Mouse (Mus musculus) heart, embryonic 11.5 days (tissue): ENCODE results near the gene Gmpr. TPM values are rescaled to one million over a fixed set of nuclear protein-coding genes. Genes with fewer than 3 reads are reported as not detected.

Source experiments
- ATAC-seq: fragments of 200-750 bp; cut with Nextera tagmentation; replicated peaks from 2 replicates; pipeline ENCODE4 v1.8.0; 2017; ENCODE audit warnings: moderate library complexity; ENCODE audit not compliant: insufficient number of reproducible peaks, low FRiP score, low TSS enrichment
- H3K27ac ChIP-seq: fragments of 300-500 bp; sonication (generic); 2 replicates; pipeline ENCODE4 v1.5.1; 2014; ENCODE audit warnings: mild to moderate bottlenecking, low read depth, low read length
- H3K27me3 ChIP-seq: fragments of 300-500 bp; sonication (generic); 2 replicates; pipeline ENCODE4 v1.6.1; 2014; ENCODE audit warnings: mild to moderate bottlenecking, low read length, mixed read lengths; ENCODE audit not compliant: control insufficient read depth, insufficient read depth
- H3K36me3 ChIP-seq: fragments of 300-500 bp; sonication (generic); 2 replicates; pipeline ENCODE4 v1.6.1; 2014; ENCODE audit warnings: mild to moderate bottlenecking, low read length, moderate library complexity, mixed read lengths; ENCODE audit not compliant: control insufficient read depth, insufficient read depth
- H3K4me1 ChIP-seq: fragments of 300-500 bp; sonication (generic); 2 replicates; pipeline ENCODE4 v1.6.1; 2014; ENCODE audit warnings: low read length; ENCODE audit not compliant: control insufficient read depth, insufficient read depth
- H3K4me2 ChIP-seq: fragments of 300-500 bp; sonication (generic); 2 replicates; pipeline ENCODE4 v1.6.1; 2014; ENCODE audit warnings: mild to moderate bottlenecking, moderate library complexity
- H3K4me3 ChIP-seq: fragments of 300-500 bp; sonication (generic); 2 replicates; pipeline ENCODE4 v1.5.1; 2014; ENCODE audit warnings: low read depth, low read length
- H3K9ac ChIP-seq: fragments of 300-500 bp; sonication (generic); 2 replicates; pipeline ENCODE4 v1.6.1; 2014; ENCODE audit warnings: mild to moderate bottlenecking, low read depth, low read length, moderate library complexity
- H3K9me3 ChIP-seq: fragments of 300-500 bp; sonication (generic); replicated peaks from 2 replicates; pipeline ENCODE4 v1.6.1; 2016; ENCODE audit warnings: low read length; ENCODE audit not compliant: control insufficient read depth
- WGBS: fragments of 180-500 bp; shearing (Covaris S2); extraction: QIAGEN DNeasy Blood & Tissue Kit; methylation state at CpG from one replicate; pipeline ENCODE4 v1.1.7; 2014; ENCODE audit not compliant: insufficient replicate concordance; 5-methylcytosine and 5-hydroxymethylcytosine counted together
- polyA plus RNA-seq: library from polyadenylated mRNA; unstranded; fragments of >200 nt; fragmentation: Nextera tagmentation; extraction: Ambion mirVana; gene quantifications from 2 replicates; pipeline ENCODE4 v1.2.1, GENCODE M21; 2014

Gmpr gene
- polyA plus RNA-seq, 1 experiment from 2014 or later: 176 TPM

DNA sequence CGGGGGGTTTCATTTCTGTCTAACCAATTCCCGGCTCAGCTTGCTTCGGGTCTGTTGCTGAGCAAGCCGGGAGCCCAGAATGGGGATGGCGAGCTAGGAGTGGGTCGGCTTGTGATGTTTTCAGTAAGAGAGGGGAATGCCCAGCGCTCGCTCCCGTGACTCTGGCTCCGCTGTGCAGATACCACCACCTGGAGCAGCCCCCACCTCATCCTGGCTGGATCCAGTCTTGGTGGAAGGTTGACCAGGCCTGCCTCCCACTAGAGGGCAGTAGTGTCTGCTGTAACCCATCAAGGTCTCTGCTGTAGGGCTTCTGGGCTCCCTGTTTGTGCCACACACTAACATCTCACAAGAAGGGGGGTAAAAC lies 31.9 kb downstream of the Gmpr start:
- peak overlapping the region; percentile 86 for H3K27ac ChIP-seq
- H3K4me3 ChIP-seq: peak overlapping the region; percentile 36
- no peaks in the 10 kb centered on the region for H3K27me3 ChIP-seq
- no peaks in the 10 kb centered on the region; the same call in 1 of the 2 replicates for H3K9me3 ChIP-seq
- H3K36me3 ChIP-seq: peaks cover 12% of the 10 kb centered on the region
- WGBS: 12% methylated on average over 10 of the region's 10 CpGs
- H3K4me2 ChIP-seq: peak overlapping the region; percentile 75
- H3K4me1 ChIP-seq: peaks cover 36% of the 10 kb centered on the region
- ATAC-seq: no peak
- H3K9ac ChIP-seq: peak overlapping the region; percentile 57; the same call in 1 of the 2 replicates

DNA sequence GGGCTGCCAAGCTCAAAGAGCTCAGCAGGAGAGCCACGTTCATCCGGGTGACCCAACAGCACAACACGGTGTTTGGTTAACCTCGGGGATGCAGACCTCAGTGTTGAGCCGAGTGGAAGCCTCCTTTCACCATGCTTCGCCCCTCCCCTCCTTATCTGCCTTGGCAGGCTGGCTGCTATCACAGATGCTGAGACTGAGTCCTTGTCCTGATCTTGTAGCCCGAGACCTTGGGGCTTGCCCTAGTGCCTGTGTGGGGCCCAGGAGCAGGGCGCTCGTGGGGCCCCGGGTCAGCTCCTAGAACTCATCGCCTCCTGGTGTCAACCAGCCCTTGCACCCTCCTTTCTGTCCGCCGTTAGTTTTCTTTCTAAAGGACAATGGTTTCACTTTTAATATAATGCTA lies 38.7 kb downstream of the Gmpr start:
- Histone ChIP-seq H3K4me3 (no peak overlapping the region), H3K9ac (peak overlapping the region; percentile 54; the same call in 1 of the 2 replicates), H3K27ac (peak overlapping the region; percentile 73), H3K36me3 (peaks cover 6% of the 10 kb centered on the region), H3K4me2 (peak overlapping the region; percentile 32), H3K4me1 (peaks cover 25% of the 10 kb centered on the region), H3K27me3 (no peaks in the 10 kb centered on the region), H3K9me3 (no peaks in the 10 kb centered on the region)
- 34% methylated on average over 13 of the region's 13 CpGs for WGBS
- peak; percentile 79 for ATAC-seq

- 68% methylated on average over 4 of the region's 4 CpGs for WGBS
- Histone ChIP-seq H3K9me3 (no peaks in the 10 kb centered on the region), H3K36me3 (peaks cover 6% of the 10 kb centered on the region), H3K9ac (no peak overlapping the region), H3K4me1 (peaks cover 25% of the 10 kb centered on the region), H3K27me3 (no peaks in the 10 kb centered on the region), H3K4me3 (no peak overlapping the region), H3K27ac (peak overlapping the region; percentile 73), H3K4me2 (peak overlapping the region; percentile 32; the same call in 1 of the 2 replicates)
- no peak for ATAC-seq
Observed at GRCm38 (mm10) chr13:45546946-45547345, 39.7 kb downstream of the Gmpr start.

- 69% methylated on average over 5 of the region's 5 CpGs for WGBS
- no peaks in the 10 kb centered on the region for H3K27me3 ChIP-seq
- H3K9me3 ChIP-seq: no peaks in the 10 kb centered on the region
- peaks cover 25% of the 10 kb centered on the region for H3K4me1 ChIP-seq
- no peak overlapping the region for H3K4me3 ChIP-seq
- H3K27ac ChIP-seq: no peak overlapping the region
- no peak overlapping the region for H3K9ac ChIP-seq
- H3K4me2 ChIP-seq: no peak overlapping the region
- peaks cover 6% of the 10 kb centered on the region for H3K36me3 ChIP-seq
- no peak for ATAC-seq
Observed at GRCm38 (mm10) chr13:45547549-45547948, 40.3 kb downstream of the Gmpr start.

DNA sequence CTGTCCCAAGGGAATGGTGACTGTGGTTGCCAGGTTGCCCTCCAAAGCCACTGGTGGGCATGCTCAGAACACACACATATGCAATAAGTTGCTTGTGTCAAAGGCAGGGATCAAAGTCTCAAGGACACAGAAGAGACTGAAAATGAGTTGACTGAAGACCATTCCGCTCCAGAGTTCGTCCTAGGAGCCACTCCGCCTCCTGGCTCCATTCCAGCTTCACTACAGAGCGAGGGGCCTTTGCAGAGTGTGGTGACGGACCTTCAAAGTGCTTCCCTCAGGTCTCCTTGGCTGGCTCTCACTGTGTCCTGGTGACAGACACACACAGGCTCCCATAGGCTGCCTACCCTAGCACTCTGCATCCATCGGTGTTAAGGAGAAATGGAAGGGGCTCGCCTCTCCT lies 46.4 kb downstream of the Gmpr start:
- no peaks in the 10 kb centered on the region for H3K27me3 ChIP-seq
- no peak overlapping the region for H3K4me3 ChIP-seq
- H3K4me1 ChIP-seq: peaks cover 15% of the 10 kb centered on the region
- no peak; the same call in 1 of the 2 replicates for ATAC-seq
- no peaks in the 10 kb centered on the region for H3K36me3 ChIP-seq
- no peak overlapping the region for H3K9ac ChIP-seq
- no peaks in the 10 kb centered on the region for H3K9me3 ChIP-seq
- peak overlapping the region; percentile 32 for H3K27ac ChIP-seq
- H3K4me2 ChIP-seq: no peak overlapping the region
- 50% methylated on average over 7 of the region's 7 CpGs for WGBS

GRCm38 (mm10) chr13:45558367-45558766 lies 51.1 kb downstream of the Gmpr start:
- Histone ChIP-seq H3K9me3 (no peaks in the 10 kb centered on the region), H3K36me3 (no peaks in the 10 kb centered on the region), H3K4me3 (no peak overlapping the region), H3K4me2 (no peak overlapping the region), H3K27me3 (no peaks in the 10 kb centered on the region), H3K27ac (no peak overlapping the region), H3K9ac (no peak overlapping the region), H3K4me1 (peaks cover 43% of the 10 kb centered on the region)
- WGBS: 40% methylated on average over 4 of the region's 4 CpGs
- no peak for ATAC-seq

DNA sequence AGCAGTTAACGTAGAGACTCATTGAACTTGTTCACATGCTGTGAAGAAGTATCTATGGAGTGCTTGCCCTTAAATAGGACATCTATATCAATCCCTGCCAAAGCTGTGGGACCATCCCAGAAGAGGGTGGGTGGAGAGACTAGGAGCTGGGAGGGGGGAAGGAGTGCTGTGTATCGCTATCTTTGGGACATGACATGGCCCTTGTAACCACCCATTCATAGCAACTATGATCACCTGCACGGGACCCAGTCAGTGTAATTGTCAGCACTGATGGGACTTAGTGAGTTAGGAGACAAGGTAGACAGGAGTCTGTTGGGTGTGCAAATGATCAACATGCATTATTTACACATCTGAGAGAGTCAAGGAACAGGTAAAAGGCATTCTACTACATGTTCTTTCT lies 52.0 kb downstream of the Gmpr start:
- H3K27me3 ChIP-seq: no peaks in the 10 kb centered on the region
- no peaks in the 10 kb centered on the region for H3K9me3 ChIP-seq
- ATAC-seq: no peak
- 75% methylated on average over 3 of the region's 3 CpGs for WGBS
- H3K4me3 ChIP-seq: no peak overlapping the region
- H3K27ac ChIP-seq: no peak overlapping the region
- no peak overlapping the region for H3K4me2 ChIP-seq
- H3K4me1 ChIP-seq: peaks cover 35% of the 10 kb centered on the region
- no peak overlapping the region for H3K9ac ChIP-seq
- no peaks in the 10 kb centered on the region for H3K36me3 ChIP-seq

GRCm38 (mm10) chr13:45560543-45560942 lies 53.3 kb downstream of the Gmpr start:
- Histone ChIP-seq H3K27me3 (no peaks in the 10 kb centered on the region), H3K9me3 (no peaks in the 10 kb centered on the region), H3K9ac (no peak overlapping the region), H3K4me1 (peaks cover 35% of the 10 kb centered on the region), H3K4me2 (no peak overlapping the region), H3K4me3 (no peak overlapping the region), H3K36me3 (no peaks in the 10 kb centered on the region), H3K27ac (no peak overlapping the region)
- 69% methylated on average over 7 of the region's 7 CpGs for WGBS
- ATAC-seq: no peak

GRCm38 (mm10) chr13:45562011-45562410 lies 54.8 kb downstream of the Gmpr start:
- Histone ChIP-seq H3K36me3 (no peaks in the 10 kb centered on the region; the same call in none of the 2 replicates), H3K27me3 (no peaks in the 10 kb centered on the region), H3K9me3 (no peaks in the 10 kb centered on the region), H3K4me1 (peaks cover 35% of the 10 kb centered on the region), H3K27ac (peak overlapping the region; percentile 83), H3K4me2 (peak overlapping the region; percentile 32), H3K9ac (peak overlapping the region; percentile 31; the same call in 1 of the 2 replicates), H3K4me3 (no peak overlapping the region)
- no peak for ATAC-seq
- WGBS: 54% methylated on average over 9 of the region's 9 CpGs
